ENCODE assay signal across 8 mouse cellular contexts in genomic region chr3:83797828-83798227, GRCm38 (mm10). TPM values are rescaled to one million over a fixed set of nuclear protein-coding genes. Genes with fewer than 3 reads are reported as not detected.
A peak's percentile ranks its signal among the peaks of the same experiment; 100 is the strongest.
DNase-seq lines count a peak whose midpoint lies in the region; ATAC-seq lines count a peak whose summit lies in the region.
"Had no signal": no experiment of that assay in that cellular context is flagged by ENCODE, and none has a peak within 500 bp of the region (broad histone marks: within the 10 kb centered on the region; RNA-seq: fewer than 3 reads in every experiment).

No protein-coding gene starts in this region.

- H3K4me1 ChIP-seq in hindbrain, embryonic 11.5 days (replicated peaks; ENCODE audit: control insufficient read depth, insufficient read depth, low read length): no peaks in the 10 kb centered on the region

- H3K36me3 ChIP-seq in hindbrain, embryonic 11.5 days (ENCODE audit: control insufficient read depth, insufficient read depth, low read length): no peaks in the 10 kb centered on the region

- ATAC-seq in hindbrain, embryonic 11.5 days (ENCODE audit: low FRiP score): peak; percentile 72; the same call in 1 of the 2 replicates
- ATAC-seq in megakaryocyte progenitor cell, adult 5-6 weeks (replicated peaks; ENCODE audit: poor library complexity): peak; percentile 96

- no peaks in the 10 kb centered on the region for H3K27me3 ChIP-seq in hindbrain, embryonic 11.5 days (ENCODE audit: control insufficient read depth, insufficient read depth, low read length)

- no peaks in the 10 kb centered on the region for H3K9me3 ChIP-seq in hindbrain, embryonic 11.5 days (ENCODE audit: control insufficient read depth, low read length)

- 6% methylated on average over 10 of the region's 10 CpGs for WGBS in hindbrain, embryonic 11.5 days

- peak; percentile 76 for DNase-seq in Muller cell, postnatal 12 days (ENCODE audit: inconsistent ontology term)
- DNase-seq in cerebellum, adult 11 months: peak; percentile 4
- peak; percentile 71 for DNase-seq in forelimb bud, embryonic 11.5 days (ENCODE audit: low read depth, low spot score)
- peak; percentile 80 for DNase-seq in hindbrain, embryonic 11.5 days (ENCODE audit: low spot score)
- peak; percentile 24 to 25 for DNase-seq in left cerebral cortex, adult 8-10 months (ENCODE audit: low spot score in 2 of 2)
- DNase-seq in spleen, adult 18-20 months: peak; percentile 43 to 75

- H3K4me3 ChIP-seq in hindbrain, embryonic 11.5 days (ENCODE audit: low read depth, low read length): no peak overlapping the region

- no peak overlapping the region for H3K9ac ChIP-seq in hindbrain, embryonic 11.5 days (ENCODE audit: low read depth, low read length)

- H3K4me2 ChIP-seq in hindbrain, embryonic 11.5 days (replicated peaks; ENCODE audit: low read depth, low read length): no peak overlapping the region

- H3K27ac ChIP-seq in hindbrain, embryonic 11.5 days (ENCODE audit: low read depth, low read length): no peak overlapping the region
- H3K27ac ChIP-seq: macrophage had no signal

RNA-seq across cellular contexts. Expression of gene Sfrp2, which starts 31.7 kb away (rescaled TPM):
- polyA plus RNA-seq in hindbrain, embryonic 11.5 days (2014; fragmentation: Nextera tagmentation; extraction: Ambion mirVana): 94.1 and 94.4 TPM in 2 replicates
- total RNA-seq in left cerebral cortex, adult 8-10 months (2022): 1 to 10 TPM; 1.2 to 2.0 (median 1.5) TPM
- total RNA-seq in megakaryocyte progenitor cell, adult 5-6 weeks (2015): not detected in 2 replicates
- not detected in 2 replicates for total RNA-seq in megakaryocyte progenitor cell, adult 5-6 weeks (2017)
- polyA plus RNA-seq: macrophage had no signal

RNA-seq across cellular contexts. Expression of gene Tlr2, which starts 43.7 kb away (rescaled TPM):
- 1.5 and 2.0 TPM in 2 replicates for polyA plus RNA-seq in hindbrain, embryonic 11.5 days (2014; fragmentation: Nextera tagmentation; extraction: Ambion mirVana)
- total RNA-seq in left cerebral cortex, adult 8-10 months (2022): 1 to 10 TPM in 2 of 4 experiments, under 1 TPM in 2; 0.70 to 4.9 (median 1.7) TPM
- total RNA-seq in megakaryocyte progenitor cell, adult 5-6 weeks (2015): 9.3 and 15.9 TPM in 2 replicates
- total RNA-seq in megakaryocyte progenitor cell, adult 5-6 weeks (2017): 10.6 and 16.0 TPM in 2 replicates

Comparison
In these comparisons a context has a peak if more than half of its experiments do, and no peak if none do; other contexts are left out.
1. DNase-seq: peak in every context shown above with its lines; median percentile 80 in hindbrain, embryonic 11.5 days; 76 in Muller cell, postnatal 12 days; 71 in forelimb bud, embryonic 11.5 days; 59 in spleen, adult 18-20 months; 24 in left cerebral cortex, adult 8-10 months; 4 in cerebellum, adult 11 months.